Mouse (Mus musculus): Measurements from ENCODE around the gene Lgals12.

GRCm38 (mm10) chr19:7552301-7552673, 54.7 kb downstream of the Lgals12 start:
- TF ChIP-seq CTCF (IDR thresholded peaks at IDR 0.05; ENCODE audit: low read depth), result no peak
- TF ChIP-seq EP300 (IDR thresholded peaks at IDR 0.05; ENCODE audit: low read depth), result no peak
